Mouse (Mus musculus) v-Abl transformed pro-B cells (cell line): ENCODE data around the gene Sat2.

Source experiments
- in situ Hi-C, 2 experiments: fragments of 400-800 bp; cut with MboI; formaldehyde crosslinking; loops; one replicate each; pipeline ENCODE4 v1.15.1; 2025; ENCODE audit not compliant: unreplicated experiment in 2 of 2

The Sat2 gene

DNA sequence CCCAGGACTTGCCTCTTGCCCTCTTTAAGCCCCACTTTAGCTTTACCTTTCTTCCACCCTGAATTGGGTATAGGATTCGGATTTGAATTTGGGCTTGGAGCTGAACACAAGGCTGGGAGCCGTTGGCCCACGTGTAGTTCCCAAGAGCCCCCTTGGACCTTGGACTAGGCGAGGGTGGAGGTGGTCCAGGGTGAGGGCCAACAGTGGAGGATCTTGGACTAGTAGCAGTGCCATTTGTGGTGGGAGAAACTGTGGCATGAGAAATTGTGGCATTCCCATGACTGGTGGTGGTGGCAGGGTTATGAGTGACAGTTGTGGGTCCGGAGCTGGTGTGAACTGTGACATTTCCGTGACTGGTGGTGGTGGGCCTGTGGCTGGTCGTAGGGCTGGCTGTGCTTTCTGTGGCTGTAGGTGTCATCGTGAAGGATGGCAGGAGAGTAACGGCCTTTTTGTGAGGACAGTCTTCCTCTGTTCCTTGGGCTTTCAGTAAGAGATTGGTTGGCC, 43.7 kb downstream of the Sat2 start:
- in situ Hi-C loops, result no loop called here

DNA sequence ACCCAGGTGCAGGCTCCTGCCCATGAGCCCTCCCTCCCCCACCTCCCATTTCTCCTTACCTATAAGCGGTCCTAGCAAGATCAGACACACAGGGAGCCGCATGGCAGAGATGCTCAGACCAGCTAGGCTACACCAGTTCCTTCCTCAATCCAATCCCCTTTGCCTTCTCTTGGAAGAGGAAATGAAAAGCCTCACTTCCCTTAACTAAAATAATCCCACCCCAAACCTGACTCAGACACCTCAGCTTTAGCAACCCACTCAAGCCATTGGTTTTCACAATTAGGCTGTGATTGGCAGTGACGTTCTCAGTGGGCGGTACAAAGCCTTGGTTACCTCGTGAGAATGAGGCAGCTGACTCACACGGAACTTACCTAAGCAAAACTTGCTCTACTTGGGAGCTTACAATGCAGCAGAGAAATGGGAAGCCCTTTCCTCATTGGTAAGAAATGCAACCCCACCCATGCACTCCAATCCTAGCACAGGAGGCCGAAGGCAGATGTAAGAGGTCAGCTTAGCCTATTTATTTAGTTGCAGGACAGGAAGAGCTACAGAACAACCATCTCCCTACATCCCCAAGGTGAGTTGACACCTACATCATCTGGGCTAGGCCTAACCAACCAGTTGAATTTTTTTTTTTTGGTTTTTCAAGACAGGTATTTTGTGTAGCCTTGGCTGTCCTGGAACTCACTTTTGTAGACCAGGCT, 44.3 kb downstream of the Sat2 start, which contains the start of gene Cd68:
Gene Cd68 (minus strand): TSS at position 193 of the 704 bp plus-strand sequence.
- in situ Hi-C loops, result no loop called here

DNA sequence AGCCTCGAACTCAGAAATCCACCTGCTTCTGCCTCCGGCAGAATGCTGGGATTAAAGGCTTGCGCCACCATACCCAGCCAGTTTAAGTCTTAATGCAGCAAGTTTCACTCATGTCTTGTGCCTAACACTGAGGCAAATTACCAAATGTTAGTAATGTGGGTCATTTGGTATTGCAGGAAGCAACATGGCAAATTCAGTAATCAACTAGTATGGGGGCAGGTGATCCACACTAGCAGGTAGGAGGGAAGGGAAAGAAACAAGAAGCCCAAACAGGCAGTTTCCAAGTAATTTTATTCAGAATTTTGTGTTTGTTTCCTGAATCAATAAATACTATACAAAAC, 44.8 kb downstream of the Sat2 start:
- in situ Hi-C loops, result no loop called here

DNA sequence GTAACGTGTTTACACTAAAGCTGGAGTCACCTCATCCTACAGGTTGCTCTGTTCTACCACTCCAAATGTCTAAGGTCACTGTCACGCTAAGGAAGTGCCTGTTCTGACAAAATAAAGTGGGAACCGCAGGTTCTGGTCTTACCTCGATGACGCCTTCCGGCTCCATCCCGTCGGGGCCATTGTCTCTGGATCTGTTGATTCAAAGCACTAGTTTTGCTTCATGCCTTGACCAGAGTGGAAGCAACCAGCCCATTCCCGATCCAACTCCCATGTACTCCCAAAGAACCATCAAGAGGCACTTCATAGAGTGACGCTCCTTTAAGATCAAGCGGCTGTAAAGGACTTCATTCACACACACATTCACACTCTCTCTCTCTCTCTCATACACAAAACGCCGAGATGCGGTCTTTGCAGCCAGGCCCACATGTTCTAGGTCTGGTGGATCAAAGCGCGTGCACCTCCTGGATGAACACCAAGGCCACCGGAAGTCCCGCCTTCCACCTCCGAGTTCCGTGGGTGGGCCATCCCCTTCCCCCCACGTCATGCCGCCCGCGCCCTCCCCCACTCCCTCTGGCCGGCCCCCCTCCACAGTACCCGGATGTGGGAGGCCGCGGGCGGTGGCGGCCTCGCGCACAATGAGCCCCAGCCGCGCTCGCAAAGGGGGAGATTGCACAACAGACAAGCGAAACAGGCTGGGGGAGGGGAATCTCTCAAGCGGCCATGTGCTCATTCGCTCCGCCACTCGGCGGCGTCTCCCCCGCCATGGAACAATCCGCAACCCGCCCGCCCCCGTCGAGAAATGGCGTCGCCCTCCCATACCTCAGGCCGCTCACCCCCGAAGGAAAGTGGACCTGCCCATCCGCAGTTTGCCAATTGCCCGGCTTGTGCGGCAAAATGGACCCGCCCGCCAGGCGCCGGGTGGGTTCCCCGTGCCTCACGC, 49.2 kb downstream of the Sat2 start:
- in situ Hi-C loops, result loop anchor here in 1 of 2 experiments (5.0 kb wide), 2 partner anchors 86 to 251 kb away; partner anchors contain the start of genes Eif5a and Polr2a

DNA sequence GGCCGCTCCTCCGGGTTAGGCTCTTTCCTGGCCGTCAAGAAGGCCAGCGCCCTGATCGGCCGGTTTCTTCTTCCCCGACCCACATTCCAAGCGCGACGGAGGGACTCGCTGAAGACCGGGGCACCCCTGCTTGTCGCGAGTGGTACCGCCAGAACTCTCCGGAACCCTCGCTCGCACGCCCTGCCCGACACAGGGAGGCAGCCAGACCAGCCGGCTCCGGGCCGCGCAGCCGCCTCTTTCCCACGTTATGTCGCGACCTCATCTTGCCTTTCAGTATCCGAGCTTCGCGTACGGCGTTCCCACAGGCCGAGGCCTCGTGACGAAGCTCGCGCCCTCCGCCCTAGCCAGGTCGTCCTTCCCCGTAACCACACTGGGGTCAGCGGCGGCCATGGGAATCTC, 49.9 kb downstream of the Sat2 start:
- in situ Hi-C loops, result loop anchor here in 1 of 2 experiments (5.0 kb wide), 2 partner anchors 86 to 251 kb away; partner anchors contain the start of genes Eif5a and Polr2a

DNA sequence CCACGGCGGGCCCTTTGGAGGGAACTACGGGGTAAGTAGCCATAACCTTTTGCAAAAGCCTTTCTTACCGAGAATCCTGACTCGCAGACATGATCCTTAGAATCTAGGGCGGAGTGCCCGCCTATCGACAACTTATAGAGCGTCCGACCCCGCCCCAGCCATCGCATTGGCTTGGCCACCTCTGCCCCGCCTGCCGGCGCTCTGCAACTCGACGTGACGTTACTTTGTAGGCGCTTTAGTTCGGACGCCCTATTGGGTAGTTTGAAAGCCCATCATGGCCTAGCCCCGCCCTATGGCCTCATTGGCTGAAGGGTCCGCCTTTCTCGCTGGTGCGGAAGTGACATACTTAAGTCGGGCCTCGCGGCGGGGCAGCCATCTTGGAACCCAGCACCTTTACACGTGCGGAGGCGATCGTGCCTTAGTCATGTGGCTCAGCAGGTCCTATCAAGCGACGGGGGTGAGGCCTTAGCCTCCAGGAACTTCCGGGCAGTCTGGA, 50.4 kb downstream of the Sat2 start, which contains the start of gene Eif4a1:
Gene Eif4a1 (minus strand): TSS at position 213 of the 496 bp plus-strand sequence.
- in situ Hi-C loops, result loop anchor here in 1 of 2 experiments (5.0 kb wide), 2 partner anchors 85 to 250 kb away; partner anchors contain the start of genes Eif5a and Polr2a
